Mouse (Mus musculus) small intestine, adult 2 months (tissue): ENCODE measurements around the gene Adam15. TPM values are rescaled to one million over a fixed set of nuclear protein-coding genes. Genes with fewer than 3 reads are reported as not detected.

ENCODE experiments used
- H3K27ac ChIP-seq: fragments of 200-500 bp; 2 replicates; pipeline ENCODE4 v1.5.1; 2012; ENCODE audit warnings: low read depth, low read length, control low read depth, inconsistent platforms; ENCODE audit not compliant: insufficient read depth
- H3K27me3 ChIP-seq: fragments of 200-500 bp; 2 replicates; pipeline ENCODE4 v1.6.1; 2012; ENCODE audit warnings: mild to moderate bottlenecking, moderate library complexity, low read length, inconsistent platforms; ENCODE audit not compliant: control insufficient read depth, insufficient read depth
- H3K36me3 ChIP-seq: fragments of 200-500 bp; 2 replicates; pipeline ENCODE4 v1.6.1; 2012; ENCODE audit warnings: mild to moderate bottlenecking, low read length, control low read depth, inconsistent platforms; ENCODE audit not compliant: control insufficient read depth, insufficient read depth
- H3K4me1 ChIP-seq: fragments of 200-500 bp; 2 replicates; pipeline ENCODE4 v1.6.1; 2012; ENCODE audit warnings: low read length, inconsistent platforms, mixed read lengths; ENCODE audit not compliant: control insufficient read depth, insufficient read depth, insufficient read length
- H3K4me3 ChIP-seq: fragments of 200-500 bp; 2 replicates; pipeline ENCODE4 v1.5.1; 2012; ENCODE audit warnings: low read depth, mild to moderate bottlenecking, control low read depth, inconsistent platforms, low read length, moderate library complexity
- CTCF ChIP-seq: fragments of 200-500 bp; IDR thresholded peaks from 2 replicates; pipeline ENCODE4 v1.5.1; 2012; ENCODE audit warnings: low read depth, mild to moderate bottlenecking, control low read depth, inconsistent platforms, low read length, moderate library complexity, mixed read lengths; ENCODE audit not compliant: insufficient replicate concordance, insufficient read length; ENCODE audit errors: extremely low read depth
- POLR2A ChIP-seq: fragments of 200-500 bp; IDR thresholded peaks from 2 replicates; pipeline ENCODE4 v1.6.1; 2012; ENCODE audit warnings: low read depth, mild to moderate bottlenecking, control low read depth, inconsistent platforms, low read length, moderate library complexity
- WGBS: fragments of 180-500 bp; shearing (Covaris S2); methylation state at CpG from one replicate; pipeline ENCODE4 v1.1.7; 2018; 5-methylcytosine and 5-hydroxymethylcytosine counted together
- polyA plus RNA-seq: library from polyadenylated mRNA; depleted of rRNA; stranded (reverse); fragments of >200 nt; gene quantifications from 2 replicates; pipeline ENCODE4 v1.2.3, GENCODE M21; 2012

The Adam15 gene
- polyA plus RNA-seq, 1 experiment = 70.7 TPM

- Histone ChIP-seq H3K27ac (peak overlapping the region; percentile 27; the same call in 1 of the 2 replicates), H3K4me1 (peaks cover 20% of the 10 kb centered on the region), H3K4me3 (peak overlapping the region; percentile 80), H3K36me3 (peaks cover 3% of the 10 kb centered on the region; the same call in 1 of the 2 replicates), H3K27me3 (no peaks in the 10 kb centered on the region)
- WGBS = 2% methylated on average over 38 of the region's 38 CpGs
- TF ChIP-seq POLR2A (no peak; the same call in 1 of the 2 replicates), CTCF (no peak)
Measured at GRCm38 (mm10) chr3:89348911-89349868, 606 bp downstream of the Adam15 start.

GRCm38 (mm10) chr3:89347916-89348315, 1.9 kb downstream of the Adam15 start:
- H3K27ac ChIP-seq = no peak overlapping the region
- 75% methylated on average over 1 of the region's 1 CpGs for WGBS

GRCm38 (mm10) chr3:89346815-89347540, 2.8 kb downstream of the Adam15 start:
- TF ChIP-seq CTCF = no peak
- TF ChIP-seq POLR2A = no peak
- Histone ChIP-seq H3K27me3 (no peaks in the 10 kb centered on the region), H3K36me3 (peaks cover 6% of the 10 kb centered on the region; the same call in 1 of the 2 replicates), H3K27ac (no peak overlapping the region), H3K4me1 (peaks cover 17% of the 10 kb centered on the region), H3K4me3 (no peak overlapping the region)
- whole genome bisulfite sequencing = 88% methylated on average over 10 of the region's 10 CpGs

More at GRCm38 (mm10) chr3:89347916-89348315, 1.9 kb downstream of the Adam15 start:
- Histone ChIP-seq H3K27me3 (no peaks in the 10 kb centered on the region), H3K4me3 (no peak overlapping the region), H3K4me1 (peaks cover 17% of the 10 kb centered on the region), H3K36me3 (peaks cover 6% of the 10 kb centered on the region; the same call in 1 of the 2 replicates)
- TF ChIP-seq CTCF (no peak), POLR2A (no peak)

- 57% methylated on average over 7 of the region's 7 CpGs for WGBS
- Histone ChIP-seq H3K27me3 (no peaks in the 10 kb centered on the region), H3K27ac (no peak overlapping the region), H3K4me3 (no peak overlapping the region), H3K4me1 (peaks cover 11% of the 10 kb centered on the region), H3K36me3 (peaks cover 6% of the 10 kb centered on the region; the same call in 1 of the 2 replicates)
- TF ChIP-seq POLR2A (no peak), CTCF (no peak)
Measured at GRCm38 (mm10) chr3:89343279-89343678, 6.5 kb downstream of the Adam15 start.

DNA sequence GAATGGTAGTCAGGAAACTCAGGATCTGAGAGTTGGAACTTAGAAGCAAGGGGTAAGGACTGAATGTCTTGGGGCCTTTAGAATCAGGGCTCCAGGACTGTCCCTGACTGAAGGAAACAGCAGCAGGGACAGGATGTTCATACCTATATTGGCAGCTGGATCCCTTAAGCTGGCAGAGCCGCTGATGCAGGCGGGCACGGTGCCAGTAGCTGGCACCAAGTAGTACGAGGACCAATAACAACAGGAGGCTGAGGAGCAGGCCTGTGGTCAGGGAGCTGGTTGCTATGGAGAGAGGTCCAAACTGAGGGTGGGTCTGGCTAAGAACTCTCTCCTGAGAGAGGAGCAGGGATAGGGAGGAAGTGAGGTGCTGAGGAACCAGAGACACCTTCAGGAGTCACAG, 8.0 kb downstream of the Adam15 start:
- H3K4me1 ChIP-seq = peaks cover 11% of the 10 kb centered on the region
- no peak overlapping the region for H3K27ac ChIP-seq
- H3K27me3 ChIP-seq = no peaks in the 10 kb centered on the region
- H3K4me3 ChIP-seq = no peak overlapping the region
- WGBS = 40% methylated on average over 4 of the region's 4 CpGs
- TF ChIP-seq POLR2A (no peak), CTCF (no peak)
- peaks cover 6% of the 10 kb centered on the region; the same call in 1 of the 2 replicates for H3K36me3 ChIP-seq

DNA sequence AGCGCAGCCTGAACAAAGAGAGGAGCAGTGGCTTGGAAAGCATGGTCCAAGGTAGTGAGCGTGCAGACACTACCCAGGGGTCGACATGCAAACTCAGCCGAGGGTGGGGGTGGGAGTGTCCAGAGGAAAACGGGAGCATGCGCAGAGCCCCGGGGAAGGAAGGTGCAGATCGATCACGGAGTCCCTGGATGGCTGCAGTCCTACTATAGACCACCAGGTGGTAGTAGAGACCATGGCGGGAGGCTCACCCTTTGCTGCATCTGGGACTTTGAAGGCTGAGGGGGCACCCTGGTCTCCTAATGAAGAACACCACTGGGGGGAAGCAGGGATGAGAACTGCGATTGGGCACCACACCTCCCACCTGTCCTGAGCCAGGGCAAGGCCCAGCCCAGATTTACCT, 9.3 kb downstream of the Adam15 start:
- peak; percentile 88 for TF ChIP-seq CTCF
- no peak for TF ChIP-seq POLR2A
- Histone ChIP-seq H3K27ac (no peak overlapping the region), H3K4me3 (peak overlapping the region; percentile 21; the same call in 1 of the 2 replicates), H3K36me3 (peaks cover 5% of the 10 kb centered on the region; the same call in 1 of the 2 replicates), H3K27me3 (no peaks in the 10 kb centered on the region), H3K4me1 (peaks cover 11% of the 10 kb centered on the region)
- 7% methylated on average over 11 of the region's 11 CpGs for WGBS

- Histone ChIP-seq H3K4me1 (peaks cover 11% of the 10 kb centered on the region), H3K27ac (peak overlapping the region; percentile 42; the same call in 1 of the 2 replicates), H3K4me3 (no peak overlapping the region), H3K36me3 (peaks cover 4% of the 10 kb centered on the region; the same call in 1 of the 2 replicates), H3K27me3 (no peaks in the 10 kb centered on the region)
- 13% methylated on average over 8 of the region's 8 CpGs for WGBS
- TF ChIP-seq CTCF = peak; percentile 97; the same call in 1 of the 2 replicates
- no peak for TF ChIP-seq POLR2A
Measured at GRCm38 (mm10) chr3:89339416-89339815, 10.4 kb downstream of the Adam15 start.
